ENCODE assay signal across 10 mouse cellular contexts in genomic region chr17:78598624-78599023, GRCm38 (mm10).
DNase-seq lines count a peak whose midpoint lies in the region; ATAC-seq and TF ChIP-seq lines count a peak whose summit lies in the region.
"Had no signal": no experiment of that assay in that cellular context is flagged by ENCODE, and none has a peak within 500 bp of the region (broad histone marks: within the 10 kb centered on the region; RNA-seq: fewer than 3 reads in every experiment).

No protein-coding gene starts in this region.

- ATAC-seq in kidney, embryonic 16.5 days (ENCODE audit: low FRiP score, low TSS enrichment): no peak

- no peaks in the 10 kb centered on the region for H3K4me1 ChIP-seq in kidney, embryonic 16.5 days (ENCODE audit: insufficient read depth, low read length)
- peaks cover 0 to 7% of the 10 kb centered on the region in 2 experiments; a peak in 3 of 4 replicates for H3K4me1 ChIP-seq in CH12.LX (ENCODE audit: control insufficient read depth in 1 of 2, insufficient read depth in 2 of 2)

- in situ Hi-C loops in CH12.LX (cut with MboI; ENCODE audit: low pct_ligation_motif_present, low pct_unique_long_range_greater_than_20kb, low sequenced_read_pairs): no loop called here

- no peaks in the 10 kb centered on the region for H3K9me3 ChIP-seq in kidney, embryonic 16.5 days (ENCODE audit: low read length)
- H3K9me3 ChIP-seq in CH12.LX (replicated peaks; ENCODE audit: low read length): no peaks in the 10 kb centered on the region

- no peak overlapping the region for H3K27ac ChIP-seq in kidney, embryonic 16.5 days (ENCODE audit: low read length)
- H3K27ac ChIP-seq in CH12.LX (ENCODE audit: insufficient read depth, low read depth): no peak overlapping the region
- H3K27ac ChIP-seq: limb, embryonic 12.5 days had no signal

- TF ChIP-seq EP300 in CH12.LX (IDR thresholded peaks at IDR 0.05; ENCODE audit: low read length): no peak

- 13% methylated on average over 3 of the region's 3 CpGs for WGBS in kidney, embryonic 16.5 days

- no peaks in the 10 kb centered on the region for H3K27me3 ChIP-seq in kidney, embryonic 16.5 days (ENCODE audit: insufficient read depth, low read length)
- H3K27me3 ChIP-seq in CH12.LX (replicated peaks): peaks cover 5% of the 10 kb centered on the region
- H3K27me3 ChIP-seq: limb, embryonic 12.5 days had no signal

- TF ChIP-seq RAD21 in CH12.LX (IDR thresholded peaks at IDR 0.05; ENCODE audit: low read depth, low read length): peak; percentile 63

- peak; percentile 70 to 73 for TF ChIP-seq CTCF in CH12.LX (conservative IDR thresholded peaks at IDR 0.05 in 1 of 2, IDR thresholded peaks at IDR 0.05 in 1 of 2; ENCODE audit: low read depth in 2 of 2, low read length in 2 of 2)

- dilution Hi-C loops in CH12.LX (cut with MboI; ENCODE audit: extremely low pct_ligation_motif_present, extremely low pct_unique_long_range_greater_than_20kb, low sequenced_read_pairs): no loop called here

- H3K79me2 ChIP-seq in CH12.LX (replicated peaks; ENCODE audit: control insufficient read depth, extremely low read depth, insufficient read depth, poor library complexity, severe bottlenecking): no peaks in the 10 kb centered on the region

- no peak overlapping the region for H3K4me2 ChIP-seq in kidney, embryonic 16.5 days (replicated peaks; ENCODE audit: low read depth, low read length)
- no peak overlapping the region for H3K4me2 ChIP-seq in CH12.LX (ENCODE audit: insufficient read depth, low read depth, poor library complexity, severe bottlenecking)
- H3K4me2 ChIP-seq: limb, embryonic 12.5 days had no signal

- no peak for TF ChIP-seq POLR2A in CH12.LX (IDR thresholded peaks at IDR 0.05; ENCODE audit: low read depth, low read length)

- no peak overlapping the region for H3K9ac ChIP-seq in kidney, embryonic 16.5 days (replicated peaks; ENCODE audit: low read length)
- H3K9ac ChIP-seq in CH12.LX (ENCODE audit: insufficient read depth, low read depth): no peak overlapping the region
- H3K9ac ChIP-seq: limb, embryonic 12.5 days had no signal

- DNase-seq in adrenal gland, adult 18-20 months (ENCODE audit: low spot score in 2 of 2): peak; percentile 20 to 30
- DNase-seq in adrenal gland, adult 8-10 months: no peak
- DNase-seq in kidney, adult 8-10 months: peak; percentile 22 to 50
- peak; percentile 58 for DNase-seq in CH12.LX (ENCODE audit: extremely low read depth)
- DNase-seq in embryo, embryonic 11 days: peak; percentile 34
- DNase-seq in retina, embryonic 14.5 days (ENCODE audit: low spot score): peak; percentile 75
- no peak for DNase-seq in frontal cortex, postnatal 10 days (ENCODE audit: low spot score in 2 of 2)

- no peaks in the 10 kb centered on the region for H3K36me3 ChIP-seq in kidney, embryonic 16.5 days (ENCODE audit: insufficient read depth, low read length)
- no peaks in the 10 kb centered on the region for H3K36me3 ChIP-seq in CH12.LX (replicated peaks in 1 of 2; ENCODE audit: control insufficient read depth in 1 of 2, insufficient read depth in 1 of 2, low read length in 1 of 2)
- H3K36me3 ChIP-seq: limb, embryonic 12.5 days had no signal

- no peak overlapping the region for H3K4me3 ChIP-seq in kidney, embryonic 16.5 days (ENCODE audit: low read length)
- H3K4me3 ChIP-seq in CH12.LX (replicated peaks in 1 of 3; ENCODE audit: low read depth in 2 of 3, low read length in 2 of 3, poor library complexity in 1 of 3): no peak overlapping the region
- H3K4me3 ChIP-seq: erythroblast, embryonic 14.5 days; limb, embryonic 12.5 days had no signal

TF ChIP-seq in CH12.LX, 34 proteins besides CTCF, POLR2A, EP300 and RAD21:
- TF ChIP-seq TCF12 (IDR thresholded peaks at IDR 0.05; ENCODE audit: low read depth, low read length) (no peak), E2F4 (IDR thresholded peaks at IDR 0.05; ENCODE audit: insufficient replicate concordance, low read depth, low read length) (no peak), ZKSCAN1 (IDR thresholded peaks at IDR 0.05; ENCODE audit: borderline replicate concordance, low read depth, low read length) (no peak), RCOR1 (conservative IDR thresholded peaks at IDR 0.05; ENCODE audit: low read depth, low read length) (no peak), MEF2A (IDR thresholded peaks at IDR 0.05; ENCODE audit: borderline replicate concordance, low read depth, low read length) (no peak), SMC3 (IDR thresholded peaks at IDR 0.05; ENCODE audit: low read depth, low read length) (peak; percentile 25; the same call in 1 of the 2 replicates)

Comparison
In these comparisons a context has a peak if more than half of its experiments do, and no peak if none do; other contexts are left out.
1. DNase-seq: peak in adrenal gland, adult 18-20 months (2 of 2), kidney, adult 8-10 months (2 of 2), CH12.LX (single experiment), embryo, embryonic 11 days (single experiment) and retina, embryonic 14.5 days (single experiment); none in adrenal gland, adult 8-10 months (single experiment) and frontal cortex, postnatal 10 days (0 of 2).